Mouse (Mus musculus): ENCODE measurements around the gene Serpina3n. TPM values are rescaled to one million over a fixed set of nuclear protein-coding genes. Genes with fewer than 3 reads are reported as not detected.
"Not testable (repeated sequence)": the region's sequence is repeated elsewhere in the genome, so short reads cannot be mapped to it uniquely, and the experiment has no call there.

Serpina3n gene
- polyA plus RNA-seq (2014; fragmentation: Nextera tagmentation; extraction: Ambion mirVana), result 0.10 and 0.13 TPM in 2 replicates

DNA sequence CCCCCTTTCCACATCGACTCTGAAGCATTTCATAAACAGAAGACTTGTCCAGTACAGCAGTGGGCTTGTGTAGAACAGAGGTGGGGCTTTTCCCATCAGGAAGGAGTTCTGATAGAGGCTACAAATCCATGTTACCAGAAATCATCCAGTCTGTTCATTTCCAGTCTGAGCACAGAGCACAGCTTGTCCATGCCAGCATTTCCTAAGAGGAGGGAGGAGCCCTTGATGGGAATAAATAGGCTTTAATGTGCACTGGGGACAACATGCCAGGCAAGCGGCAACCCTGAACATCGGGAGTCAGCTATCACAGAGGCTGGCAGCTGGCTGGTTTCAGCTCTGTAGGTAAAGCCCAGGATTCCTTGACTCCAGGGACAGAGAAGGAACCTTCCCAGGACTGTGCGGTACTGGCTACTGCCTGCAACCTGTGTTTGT, at the start of gene Serpina3n:
Serpina3n (plus strand) TSS at position 276 of the 432 bp plus-strand sequence.
- Histone ChIP-seq H3K4me2 (ENCODE audit: low read depth, low read length) (no peak within 1 kb of the TSS), H3K4me1 (ENCODE audit: control insufficient read depth, insufficient read depth, low read length) (no peaks in the 10 kb centered on the region), H3K27ac (replicated peaks; ENCODE audit: low read depth, low read length) (no peak within 1 kb of the TSS), H3K9ac (replicated peaks; ENCODE audit: low read length) (no peak within 1 kb of the TSS), H3K4me3 (ENCODE audit: low read depth, low read length) (no peak within 1 kb of the TSS), H3K27me3 (ENCODE audit: control insufficient read depth, insufficient read depth, low read length) (no peaks in the 10 kb centered on the region), H3K36me3 (replicated peaks; ENCODE audit: control insufficient read depth, insufficient read depth, low read depth, low read length) (no peaks in the 10 kb centered on the region), H3K9me3 (replicated peaks; ENCODE audit: control insufficient read depth, low read length) (no peaks in the 10 kb centered on the region)
- no peak for ATAC-seq (replicated peaks; ENCODE audit: insufficient number of reproducible peaks, low FRiP score, low TSS enrichment, low read depth)
- DNase-seq (ENCODE audit: low spot score), result no peak
- 58% methylated on average over 4 of the region's 4 CpGs for WGBS

DNA sequence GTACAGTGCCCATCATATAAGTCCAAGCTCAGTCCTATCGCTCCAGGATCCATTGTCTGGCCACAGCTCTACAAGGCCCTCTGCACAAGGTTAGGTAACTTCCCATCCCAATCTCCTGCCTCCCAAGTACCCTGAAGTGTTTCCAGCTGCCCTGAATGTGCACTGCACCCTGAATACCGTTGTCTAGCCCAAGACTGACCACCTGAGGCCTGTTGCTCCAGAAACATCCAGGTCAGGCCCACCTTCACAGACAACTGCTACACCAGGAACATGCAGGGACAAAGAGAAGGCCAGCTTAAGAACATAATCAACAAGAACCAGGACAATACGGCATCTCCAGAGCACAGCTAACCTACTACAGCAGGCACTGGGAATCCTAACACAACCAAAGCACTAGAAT, 36.5 kb upstream of the Serpina3n start:
- Histone ChIP-seq H3K9me3 (replicated peaks; ENCODE audit: control insufficient read depth, low read length) (no peaks in the 10 kb centered on the region), H3K4me3 (ENCODE audit: low read depth, low read length) (no peak overlapping the region), H3K36me3 (replicated peaks; ENCODE audit: control insufficient read depth, insufficient read depth, low read depth, low read length) (no peaks in the 10 kb centered on the region), H3K9ac (replicated peaks; ENCODE audit: low read length) (no peak overlapping the region), H3K27me3 (ENCODE audit: control insufficient read depth, insufficient read depth, low read length) (no peaks in the 10 kb centered on the region), H3K4me1 (ENCODE audit: control insufficient read depth, insufficient read depth, low read length) (no peaks in the 10 kb centered on the region), H3K4me2 (ENCODE audit: low read depth, low read length) (no peak overlapping the region), H3K27ac (replicated peaks; ENCODE audit: low read depth, low read length) (no peak overlapping the region)
- 87% methylated on average over 3 of the region's 3 CpGs for WGBS
- ATAC-seq (replicated peaks; ENCODE audit: insufficient number of reproducible peaks, low FRiP score, low TSS enrichment, low read depth) (no peak), DNase-seq (ENCODE audit: low spot score) (no peak)

DNA sequence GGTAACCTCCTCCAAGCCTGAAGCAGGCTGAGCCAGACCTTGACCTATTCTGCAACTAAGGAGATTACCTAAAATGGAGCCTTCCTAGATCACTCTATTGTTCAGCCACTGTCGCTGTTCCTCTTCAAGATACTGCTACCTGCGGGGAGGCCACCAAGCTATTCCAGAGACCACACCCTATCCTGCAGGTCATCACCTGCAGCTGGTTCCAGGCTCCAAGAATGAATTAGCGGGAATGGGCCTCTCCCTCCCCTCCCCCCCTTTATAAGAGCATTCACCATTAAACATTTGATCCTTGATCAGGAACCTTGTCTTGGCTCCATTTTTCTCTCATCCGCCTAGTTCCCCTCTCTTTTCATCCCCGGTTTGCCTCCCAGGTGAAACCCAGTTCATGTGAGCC, 29.4 kb upstream of the Serpina3n start:
- WGBS, result 63% methylated on average over 5 of the region's 5 CpGs
- H3K4me3 ChIP-seq (ENCODE audit: low read depth, low read length); H3K36me3 ChIP-seq (replicated peaks; ENCODE audit: control insufficient read depth, insufficient read depth, low read depth, low read length); H3K9ac ChIP-seq (replicated peaks; ENCODE audit: low read length); DNase-seq (ENCODE audit: low spot score); H3K4me2 ChIP-seq (ENCODE audit: low read depth, low read length); H3K27ac ChIP-seq (replicated peaks; ENCODE audit: low read depth, low read length); ATAC-seq (replicated peaks; ENCODE audit: insufficient number of reproducible peaks, low FRiP score, low TSS enrichment, low read depth); H3K27me3 ChIP-seq (ENCODE audit: control insufficient read depth, insufficient read depth, low read length); H3K9me3 ChIP-seq (replicated peaks; ENCODE audit: control insufficient read depth, low read length); H3K4me1 ChIP-seq (ENCODE audit: control insufficient read depth, insufficient read depth, low read length): not testable (repeated sequence)

DNA sequence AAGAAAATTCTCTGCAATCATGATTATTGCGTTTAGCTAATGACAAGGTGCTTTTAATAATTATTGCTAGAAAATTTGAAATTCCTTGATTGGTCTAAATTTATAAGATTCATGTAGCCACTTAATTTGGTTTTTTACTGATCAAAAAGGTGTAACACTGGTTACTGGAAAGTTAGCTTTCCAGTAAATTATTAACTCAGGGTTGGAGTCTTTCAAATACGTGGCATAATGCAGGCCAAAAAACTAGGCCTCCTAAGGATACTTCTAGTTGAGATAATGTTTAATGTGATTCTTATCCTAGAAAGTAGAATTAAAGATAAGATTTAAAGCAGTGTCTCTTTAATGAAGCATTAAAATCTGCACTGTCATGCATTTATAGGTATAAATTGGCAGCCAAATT, 28.2 kb upstream of the Serpina3n start:
- H3K4me1 ChIP-seq (ENCODE audit: control insufficient read depth, insufficient read depth, low read length); H3K27ac ChIP-seq (replicated peaks; ENCODE audit: low read depth, low read length); H3K9me3 ChIP-seq (replicated peaks; ENCODE audit: control insufficient read depth, low read length); H3K36me3 ChIP-seq (replicated peaks; ENCODE audit: control insufficient read depth, insufficient read depth, low read depth, low read length); DNase-seq (ENCODE audit: low spot score); ATAC-seq (replicated peaks; ENCODE audit: insufficient number of reproducible peaks, low FRiP score, low TSS enrichment, low read depth); H3K4me2 ChIP-seq (ENCODE audit: low read depth, low read length); H3K27me3 ChIP-seq (ENCODE audit: control insufficient read depth, insufficient read depth, low read length); H3K9ac ChIP-seq (replicated peaks; ENCODE audit: low read length); H3K4me3 ChIP-seq (ENCODE audit: low read depth, low read length): not testable (repeated sequence)
- WGBS, result 69% methylated on average over 2 of the region's 2 CpGs

DNA sequence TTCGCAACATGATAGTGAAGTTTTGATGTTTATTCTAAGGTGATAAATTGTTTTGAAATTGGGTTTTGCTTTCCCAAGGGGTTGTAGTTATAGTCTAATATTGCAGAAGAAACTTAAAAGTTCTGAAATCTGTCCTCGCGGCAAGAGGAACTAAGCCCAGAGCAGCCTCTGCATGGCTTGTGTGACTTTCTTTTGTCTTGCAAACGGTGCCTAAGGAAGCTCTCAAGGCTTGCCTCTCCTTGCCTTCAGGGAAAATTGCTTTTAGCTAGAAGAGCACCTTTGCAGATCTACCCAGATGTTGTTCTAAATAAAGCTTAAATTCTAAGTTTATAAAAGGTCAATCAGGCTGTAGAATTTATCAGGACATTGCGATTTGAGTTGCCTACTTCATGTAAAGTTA, 27.7 kb upstream of the Serpina3n start:
- not testable (repeated sequence) for H3K4me1 ChIP-seq (ENCODE audit: control insufficient read depth, insufficient read depth, low read length); H3K9me3 ChIP-seq (replicated peaks; ENCODE audit: control insufficient read depth, low read length); H3K27ac ChIP-seq (replicated peaks; ENCODE audit: low read depth, low read length); H3K4me3 ChIP-seq (ENCODE audit: low read depth, low read length); DNase-seq (ENCODE audit: low spot score); ATAC-seq (replicated peaks; ENCODE audit: insufficient number of reproducible peaks, low FRiP score, low TSS enrichment, low read depth); H3K4me2 ChIP-seq (ENCODE audit: low read depth, low read length); H3K27me3 ChIP-seq (ENCODE audit: control insufficient read depth, insufficient read depth, low read length); H3K36me3 ChIP-seq (replicated peaks; ENCODE audit: control insufficient read depth, insufficient read depth, low read depth, low read length); H3K9ac ChIP-seq (replicated peaks; ENCODE audit: low read length)
- whole genome bisulfite sequencing, result 43% methylated on average over 5 of the region's 5 CpGs

DNA sequence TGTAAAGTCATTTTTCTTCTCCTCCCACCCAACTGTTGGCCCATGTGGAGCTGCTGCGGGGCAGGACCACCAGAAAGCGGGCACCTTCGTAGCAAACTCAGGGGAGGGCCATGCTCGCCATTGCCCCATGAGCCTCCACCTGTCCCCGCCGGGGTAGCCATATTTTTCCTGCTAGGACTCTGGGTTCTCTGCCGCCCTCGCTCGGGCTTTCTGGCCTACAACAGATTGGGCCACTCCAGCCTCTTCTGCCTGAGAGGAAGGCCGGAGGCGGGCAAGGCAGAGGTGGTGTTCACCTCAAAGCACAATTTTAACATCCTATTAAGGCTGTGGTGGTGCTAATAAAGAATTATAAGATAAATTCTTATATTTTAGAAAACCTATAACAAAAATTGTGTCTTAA, 26.7 kb upstream of the Serpina3n start:
- Histone ChIP-seq H3K4me3 (ENCODE audit: low read depth, low read length) (no peak overlapping the region), H3K4me2 (ENCODE audit: low read depth, low read length) (no peak overlapping the region)
- WGBS, result 91% methylated on average over 11 of the region's 11 CpGs

DNA sequence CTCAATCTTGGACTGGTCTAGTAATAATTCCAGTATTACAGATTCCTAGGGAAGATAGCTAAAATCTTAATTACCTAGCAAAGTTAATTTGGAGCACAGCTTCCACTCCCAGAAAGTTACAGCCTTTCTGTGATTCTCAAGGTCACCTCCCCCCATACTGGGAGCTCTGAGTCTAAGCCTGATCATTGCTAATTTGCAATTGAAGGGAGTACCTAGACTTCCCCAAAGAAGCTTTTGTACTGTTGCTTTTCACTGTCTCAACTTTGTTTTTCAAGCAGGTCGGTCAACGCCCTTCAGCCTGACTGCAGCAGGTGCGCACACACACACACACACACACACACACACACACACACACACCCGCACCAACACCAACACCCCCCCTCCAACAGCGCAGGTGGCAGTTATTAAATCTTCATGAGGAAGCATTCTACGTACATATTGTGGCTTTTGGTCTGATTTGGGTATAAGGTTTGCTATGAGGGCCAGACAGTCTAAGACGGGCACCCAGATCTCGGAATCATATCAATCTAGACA, 25.4 kb upstream of the Serpina3n start:
- H3K4me2 ChIP-seq (ENCODE audit: low read depth, low read length); H3K4me3 ChIP-seq (ENCODE audit: low read depth, low read length); ATAC-seq (replicated peaks; ENCODE audit: insufficient number of reproducible peaks, low FRiP score, low TSS enrichment, low read depth); H3K27ac ChIP-seq (replicated peaks; ENCODE audit: low read depth, low read length); H3K36me3 ChIP-seq (replicated peaks; ENCODE audit: control insufficient read depth, insufficient read depth, low read depth, low read length); H3K27me3 ChIP-seq (ENCODE audit: control insufficient read depth, insufficient read depth, low read length); DNase-seq (ENCODE audit: low spot score); H3K4me1 ChIP-seq (ENCODE audit: control insufficient read depth, insufficient read depth, low read length); H3K9ac ChIP-seq (replicated peaks; ENCODE audit: low read length); H3K9me3 ChIP-seq (replicated peaks; ENCODE audit: control insufficient read depth, low read length): not testable (repeated sequence)
- 85% methylated on average over 8 of the region's 8 CpGs for WGBS

More for the DNA sequence above, 26.7 kb upstream of the Serpina3n start:
- H3K27me3 ChIP-seq (ENCODE audit: control insufficient read depth, insufficient read depth, low read length), result no peaks in the 10 kb centered on the region
- H3K36me3 ChIP-seq (replicated peaks; ENCODE audit: control insufficient read depth, insufficient read depth, low read depth, low read length), result no peaks in the 10 kb centered on the region
- ATAC-seq (replicated peaks; ENCODE audit: insufficient number of reproducible peaks, low FRiP score, low TSS enrichment, low read depth) (no peak), DNase-seq (ENCODE audit: low spot score) (no peak)
- no peaks in the 10 kb centered on the region for H3K4me1 ChIP-seq (ENCODE audit: control insufficient read depth, insufficient read depth, low read length)
- no peak overlapping the region for H3K9ac ChIP-seq (replicated peaks; ENCODE audit: low read length)
- no peaks in the 10 kb centered on the region for H3K9me3 ChIP-seq (replicated peaks; ENCODE audit: control insufficient read depth, low read length)
- H3K27ac ChIP-seq (replicated peaks; ENCODE audit: low read depth, low read length), result no peak overlapping the region

DNA sequence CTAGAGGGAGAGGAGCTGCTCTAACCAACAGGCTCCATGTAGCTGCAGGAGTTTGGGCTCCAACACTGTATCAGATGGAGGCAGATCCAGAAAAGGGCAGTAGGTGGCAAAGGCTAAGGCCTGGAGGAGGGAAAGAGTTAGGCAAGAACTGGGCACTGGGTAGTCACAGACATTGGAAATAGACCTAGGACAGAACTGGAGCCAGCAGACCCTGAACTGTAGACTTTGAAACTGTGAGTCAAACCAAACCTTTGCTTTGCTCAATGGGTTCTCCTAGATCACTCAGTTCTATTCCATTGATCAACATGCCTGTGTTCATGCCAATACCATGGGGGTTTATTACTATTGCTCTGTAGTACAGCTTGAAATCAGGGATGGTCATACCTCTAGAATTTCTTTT, 20.5 kb upstream of the Serpina3n start:
- DNase-seq (ENCODE audit: low spot score); H3K36me3 ChIP-seq (replicated peaks; ENCODE audit: control insufficient read depth, insufficient read depth, low read depth, low read length); H3K9ac ChIP-seq (replicated peaks; ENCODE audit: low read length): not testable (repeated sequence)

More for the DNA sequence above, 20.5 kb upstream of the Serpina3n start:
- not testable (repeated sequence) for H3K4me3 ChIP-seq (ENCODE audit: low read depth, low read length); ATAC-seq (replicated peaks; ENCODE audit: insufficient number of reproducible peaks, low FRiP score, low TSS enrichment, low read depth); H3K9me3 ChIP-seq (replicated peaks; ENCODE audit: control insufficient read depth, low read length); H3K27ac ChIP-seq (replicated peaks; ENCODE audit: low read depth, low read length); H3K4me1 ChIP-seq (ENCODE audit: control insufficient read depth, insufficient read depth, low read length); H3K4me2 ChIP-seq (ENCODE audit: low read depth, low read length); H3K27me3 ChIP-seq (ENCODE audit: control insufficient read depth, insufficient read depth, low read length)
